Mouse (Mus musculus) gastrocnemius, postnatal 4 days (tissue): ENCODE results near the gene Cit. TPM values are rescaled to one million over a fixed set of nuclear protein-coding genes. Genes with fewer than 3 reads are reported as not detected.

Experiments
- DNase-seq, 2 experiments: peaks; one replicate each; pipeline ENCODE4 v3.0.0; 2021 to 2022; ENCODE audit warnings: low spot score in 2 of 2, mixed read lengths in 2 of 2
- total RNA-seq, 2 experiments: library from RNA; stranded (reverse); gene quantifications; 2 replicates each; pipeline ENCODE4 v1.2.3; 2021

The Cit gene
- total RNA-seq, 2 experiments from 2014 or later = 12.7 to 15.6 TPM

GRCm38 (mm10) chr5:115957177-115957576 is 112.1 kb downstream of the Cit start:
- no peak for DNase-seq

GRCm38 (mm10) chr5:115958344-115958743 is 113.3 kb downstream of the Cit start:
- DNase-seq = no peak

GRCm38 (mm10) chr5:115958814-115959213 is 113.7 kb downstream of the Cit start:
- no peak for DNase-seq

- DNase-seq = no peak
Observed at GRCm38 (mm10) chr5:115961809-115962208, 116.7 kb downstream of the Cit start.

- no peak for DNase-seq
Observed at GRCm38 (mm10) chr5:115971236-115971635, 126.2 kb downstream of the Cit start.

GRCm38 (mm10) chr5:115975672-115976071 is 130.6 kb downstream of the Cit start:
- no peak for DNase-seq

- no peak for DNase-seq
Observed at GRCm38 (mm10) chr5:115976446-115976845, 131.4 kb downstream of the Cit start.

- no peak for DNase-seq
Observed at GRCm38 (mm10) chr5:115977266-115977665, 132.2 kb downstream of the Cit start.

- DNase-seq = no peak
Observed at GRCm38 (mm10) chr5:115977757-115978156, 132.7 kb downstream of the Cit start.

GRCm38 (mm10) chr5:115978255-115978654 is 133.2 kb downstream of the Cit start:
- no peak for DNase-seq

- no peak for DNase-seq
Observed at GRCm38 (mm10) chr5:115979134-115979696, 134.1 kb downstream of the Cit start.

GRCm38 (mm10) chr5:115980537-115980936 is 135.5 kb downstream of the Cit start:
- no peak for DNase-seq

- no peak for DNase-seq
Observed at GRCm38 (mm10) chr5:115982671-115983373, 137.7 kb downstream of the Cit start.

- DNase-seq = no peak
Observed at GRCm38 (mm10) chr5:115984392-115984791, 139.3 kb downstream of the Cit start.

GRCm38 (mm10) chr5:115985101-115985500 is 140.0 kb downstream of the Cit start:
- DNase-seq = no peak

- DNase-seq = no peak
Observed at GRCm38 (mm10) chr5:115987284-115987683, 142.2 kb downstream of the Cit start.

GRCm38 (mm10) chr5:115991717-115992116 is 146.6 kb downstream of the Cit start:
- DNase-seq = no peak

- DNase-seq = no peak
Observed at GRCm38 (mm10) chr5:115994101-115994500, 149.0 kb downstream of the Cit start.

- no peak for DNase-seq
Observed at GRCm38 (mm10) chr5:115997376-115997775, 152.3 kb downstream of the Cit start.

GRCm38 (mm10) chr5:116003154-116003553 is 158.1 kb downstream of the Cit start:
- no peak for DNase-seq

- no peak for DNase-seq
Observed at GRCm38 (mm10) chr5:116003825-116004224, 158.7 kb downstream of the Cit start.

GRCm38 (mm10) chr5:116004271-116004670 is 159.2 kb downstream of the Cit start:
- DNase-seq = no peak
